Mouse (Mus musculus) layer of hippocampus, postnatal 36 days (tissue): ENCODE data around the gene Nes. TPM values are rescaled to one million over a fixed set of nuclear protein-coding genes. Genes with fewer than 3 reads are reported as not detected.

Experiments
- DNase-seq, 2 experiments: peaks; one replicate each; pipeline ENCODE4 v3.0.0; 2022
- total RNA-seq, 2 experiments: library from RNA; stranded (reverse); gene quantifications; 2 replicates each; pipeline ENCODE4 v1.2.3; 2021

Nes gene
- total RNA-seq, 2 experiments from 2014 or later = 4.0 to 5.4 TPM

DNA sequence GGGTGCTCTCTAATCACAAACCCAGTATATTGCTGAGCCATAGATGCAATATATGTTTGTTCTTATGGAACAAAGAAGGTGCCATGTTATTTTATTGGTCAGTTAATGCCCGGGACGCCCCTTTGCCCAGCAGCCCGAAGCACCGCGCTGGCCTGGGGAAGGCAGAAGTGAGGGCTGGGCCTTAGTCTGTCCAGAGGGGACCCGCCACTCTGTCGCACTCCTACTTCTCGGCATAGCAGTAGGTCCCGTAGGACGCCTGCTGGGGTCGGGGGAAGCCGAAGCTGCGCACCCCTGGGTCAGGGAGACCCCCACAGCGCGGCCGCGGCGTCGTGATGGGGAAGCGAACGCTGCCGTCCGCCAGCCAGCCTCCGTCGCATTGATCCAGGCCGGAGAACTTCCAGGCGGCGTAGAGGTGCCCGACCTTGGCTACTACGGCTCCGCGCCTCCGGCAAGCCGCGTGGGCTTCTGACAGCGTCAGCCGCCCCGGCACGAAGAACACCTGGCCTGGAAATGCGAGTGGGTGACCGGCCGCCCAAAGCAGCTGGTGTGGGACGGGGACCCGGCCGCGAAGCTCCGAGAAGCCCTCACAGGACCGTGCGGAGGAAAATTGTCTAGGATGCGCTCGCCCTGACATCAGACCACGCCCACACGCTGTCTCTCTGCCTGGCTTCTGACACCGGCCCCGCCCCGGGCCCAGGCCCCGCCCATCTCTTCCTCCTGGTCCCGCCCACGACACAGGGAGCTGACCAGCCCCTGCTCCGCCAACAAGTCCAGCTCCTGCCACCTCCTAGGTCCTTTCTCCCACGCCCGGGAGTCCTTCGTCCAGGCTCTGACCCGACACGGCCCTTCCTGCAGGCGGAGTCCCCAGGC is 51.7 kb downstream of the Nes start:
- DNase-seq = peak; percentile 82

DNA sequence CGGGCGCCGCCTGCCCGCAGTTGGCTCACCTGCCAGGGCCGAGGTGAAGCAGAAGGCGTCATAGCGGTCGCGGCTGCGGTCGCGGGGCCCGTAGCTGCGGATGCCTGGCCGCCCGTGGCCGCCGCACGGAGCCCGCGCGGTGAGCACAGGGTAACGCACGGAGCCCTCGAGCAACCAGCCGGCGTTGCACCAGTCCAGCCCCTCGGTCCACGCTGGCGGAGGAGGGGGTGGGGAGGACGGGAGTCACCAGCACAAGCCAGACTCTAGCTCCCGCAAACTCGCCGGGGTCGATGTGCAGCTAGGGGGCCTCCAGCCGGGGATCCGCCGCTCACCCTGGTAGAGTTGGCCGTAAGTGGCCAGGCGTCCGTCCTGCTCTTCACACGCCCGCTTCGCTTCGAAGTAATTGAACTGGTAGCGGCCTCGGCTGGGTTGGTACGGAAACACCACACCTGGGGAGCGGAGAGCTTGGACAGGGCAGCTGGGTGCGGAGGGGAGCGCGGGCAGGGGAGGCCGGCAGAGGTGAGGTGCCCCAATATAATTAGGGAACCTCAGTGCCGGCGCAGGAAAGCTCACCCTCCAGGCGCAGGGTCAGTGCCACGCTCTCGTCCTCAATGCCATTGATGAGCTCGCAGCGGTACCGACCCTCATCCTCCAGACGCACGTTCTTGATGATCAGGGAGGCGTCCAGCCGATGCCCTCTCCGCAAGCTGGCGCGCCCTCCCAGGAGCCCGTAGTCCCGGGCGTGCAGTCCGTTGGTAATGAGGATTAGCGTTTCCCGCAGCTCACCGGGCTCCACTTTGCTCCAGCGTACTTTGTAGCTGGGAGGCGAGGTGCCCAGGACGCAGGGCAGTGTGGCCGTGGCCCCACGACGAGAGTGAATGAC is 52.6 kb downstream of the Nes start:
- DNase-seq = no peak

DNA sequence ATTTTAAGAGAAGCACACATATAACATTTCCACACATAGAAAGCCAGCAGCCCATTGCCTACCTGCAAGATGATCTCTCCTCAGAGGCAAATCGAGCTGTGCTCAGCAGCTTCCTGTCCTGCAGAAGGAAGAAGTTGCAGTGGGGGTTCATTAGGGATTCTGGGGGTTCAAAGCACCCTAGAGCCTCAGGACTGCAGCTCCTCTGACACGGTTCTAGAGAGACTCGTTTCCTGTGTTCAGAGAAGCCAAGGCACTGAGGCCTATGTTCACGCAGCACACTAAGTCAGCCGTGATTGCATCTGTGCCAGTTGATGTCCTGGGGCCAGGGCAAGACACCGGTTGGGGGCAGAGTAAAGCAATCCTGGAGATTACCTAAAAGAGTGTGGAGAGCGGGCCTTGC is 55.9 kb downstream of the Nes start:
- no peak for DNase-seq

DNA sequence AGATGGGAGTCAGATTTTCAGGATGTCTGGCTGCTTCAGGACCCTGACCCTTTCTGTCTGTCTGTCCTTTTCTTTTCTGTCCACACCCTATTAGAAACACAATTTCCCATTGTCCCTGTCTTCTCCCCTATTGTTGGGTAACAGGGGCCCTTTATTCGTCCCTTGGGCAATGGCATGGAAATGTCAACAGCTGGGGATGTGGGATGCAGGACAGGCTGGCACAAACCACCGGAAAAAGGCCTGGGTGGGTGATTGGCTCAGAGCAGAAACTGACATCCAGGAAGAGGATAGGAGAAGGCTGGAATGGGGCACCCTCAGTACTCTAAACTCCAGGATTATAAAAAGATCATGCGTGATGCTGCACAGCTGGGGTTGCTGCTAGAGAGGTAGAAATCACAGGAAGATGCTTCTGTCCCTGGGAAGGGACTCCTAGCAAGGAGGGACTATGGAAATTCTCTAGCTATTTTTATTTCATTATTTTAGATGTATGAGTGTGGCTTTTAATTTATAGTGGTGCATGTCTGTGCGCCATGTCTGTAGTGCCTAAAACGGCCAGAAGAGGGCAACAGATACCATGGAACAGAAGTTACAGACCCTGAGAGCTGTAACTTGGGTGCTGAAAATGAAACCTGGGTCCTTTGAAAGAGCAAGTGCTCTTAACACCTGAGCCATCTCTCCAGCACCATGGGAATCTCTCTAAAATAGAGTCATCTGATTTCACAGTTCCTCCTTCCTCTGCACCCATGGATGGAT is 56.7 kb downstream of the Nes start, which contains the start of gene Hapln2:
TSS of gene Hapln2 (minus strand) at position 150 of the 753 bp plus-strand sequence.
- peak in 1 of 2 experiments; percentile 20 for DNase-seq

Other genes starting within 250 kb of the Nes start
- 1 to 10 TPM in 1 of 2 experiments, under 1 TPM in 1; 0.40 to 1.6 TPM for gene Lrrc71, start 222.5 kb upstream of the Nes start, total RNA-seq
- gene Ntrk1, start 175.9 kb upstream of the Nes start, total RNA-seq = under 1 TPM in 1 of 2 experiments, not detected in 1; 0.12 TPM
- under 1 TPM; 0.15 TPM for gene Insrr, start 174.1 kb upstream of the Nes start, total RNA-seq
- gene Pear1, start 146.8 kb upstream of the Nes start, total RNA-seq = 10 to 100 TPM in 1 of 2 experiments, 1 to 10 TPM in 1; 8.0 to 10.4 TPM
- gene Sh2d2a, start 124.3 kb upstream of the Nes start, total RNA-seq = not detected
- 10 to 100 TPM; 58.3 to 58.6 TPM for gene Prcc, start 85.5 kb upstream of the Nes start, total RNA-seq
- 100 to 1,000 TPM; 140 to 149 TPM for gene Hdgf, start 64.8 kb upstream of the Nes start, total RNA-seq
- 10 to 100 TPM; 54.7 to 59.8 TPM for gene Mrpl24, start 51.6 kb upstream of the Nes start, total RNA-seq
- gene Isg20l2, start 40.8 kb upstream of the Nes start, total RNA-seq = 10 to 100 TPM; 15.0 TPM
- gene Rrnad1, start 40.4 kb upstream of the Nes start, total RNA-seq = 10 to 100 TPM; 23.5 to 27.9 TPM
- 1 to 10 TPM; 1.3 to 3.5 TPM for gene Crabp2, start 22.4 kb upstream of the Nes start, total RNA-seq
- 100 to 1,000 TPM; 296 to 327 TPM for gene Bcan, start 29.2 kb downstream of the Nes start, total RNA-seq
- 10 to 100 TPM; 14.9 to 18.0 TPM for gene Hapln2, start 56.5 kb downstream of the Nes start, total RNA-seq
- 10 to 100 TPM; 14.5 to 17.8 TPM for gene Gpatch4, start 72.0 kb downstream of the Nes start, total RNA-seq
- 10 to 100 TPM; 77.7 to 78.1 TPM for gene Naxe, start 87.4 kb downstream of the Nes start, total RNA-seq
- gene Ttc24, start 107.2 kb downstream of the Nes start, total RNA-seq = not detected
- under 1 TPM; 0.37 to 0.53 TPM for gene Iqgap3, start 110.9 kb downstream of the Nes start, total RNA-seq
- 100 to 1,000 TPM; 191 to 207 TPM for gene Mef2d, start 171.3 kb downstream of the Nes start, total RNA-seq